Mouse (Mus musculus) liver, postnatal 0 days (tissue): ENCODE data around the gene Proca1.

Source experiments
- CTCF ChIP-seq: sonication (generic); IDR thresholded peaks from 2 replicates; pipeline ENCODE4 v1.5.1; 2016; ENCODE audit warnings: antibody characterized with exemption, low read depth
- EP300 ChIP-seq: IDR thresholded peaks from 2 replicates; pipeline ENCODE4 v1.6.1; 2016; ENCODE audit warnings: antibody characterized with exemption, low read depth, mild to moderate bottlenecking

DNA sequence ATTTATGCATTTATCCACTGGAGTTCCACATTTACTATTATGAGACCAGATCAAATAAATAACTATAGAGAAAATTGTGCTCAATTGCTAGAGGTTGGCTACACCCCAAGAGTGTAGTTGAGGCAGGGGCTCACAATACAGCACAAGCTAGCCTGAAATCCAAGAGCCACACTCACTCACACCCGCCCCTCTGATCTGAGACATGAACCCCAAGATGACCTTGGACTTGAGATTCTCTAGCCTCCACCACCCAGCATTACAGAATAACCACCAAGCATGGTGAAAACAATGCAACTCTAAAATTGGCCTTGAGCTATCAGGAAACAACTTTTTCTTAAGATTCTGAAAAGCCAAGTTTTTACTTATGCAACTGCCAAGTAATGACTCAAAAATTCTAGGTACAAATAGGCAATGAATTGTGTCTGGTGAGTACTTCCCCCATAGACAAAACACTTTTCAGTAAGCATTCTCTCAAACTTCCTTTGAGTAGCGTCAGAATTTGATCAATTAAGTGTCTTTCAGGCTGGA is 11.3 kb upstream of the Proca1 start:
- TF ChIP-seq CTCF (no peak), EP300 (no peak)
